Mouse (Mus musculus): ENCODE measurements around the gene Gatb. TPM values are rescaled to one million over a fixed set of nuclear protein-coding genes. Genes with fewer than 3 reads are reported as not detected.

Gene Gatb
- polyA plus RNA-seq, 1 experiment = 2.1 TPM

- Histone ChIP-seq H3K4me3 (ENCODE audit: low read depth, low read length) (no peak overlapping the region), H3K4me1 (ENCODE audit: control insufficient read depth, insufficient read depth, insufficient read length, low read length) (no peaks in the 10 kb centered on the region), H3K27me3 (ENCODE audit: control insufficient read depth, insufficient read depth, low read length) (no peaks in the 10 kb centered on the region), H3K36me3 (ENCODE audit: control insufficient read depth, insufficient read depth, low read length) (peaks cover 1% of the 10 kb centered on the region; the same call in 1 of the 2 replicates), H3K27ac (ENCODE audit: insufficient read depth, low read depth, low read length) (no peak overlapping the region)
- TF ChIP-seq POLR2A (IDR thresholded peaks at IDR 0.05; ENCODE audit: low read depth, low read length) (no peak), CTCF (IDR thresholded peaks at IDR 0.05; ENCODE audit: extremely low read depth, insufficient read length, insufficient replicate concordance, low read depth, low read length) (no peak)
- WGBS = 77% methylated on average over 1 of the region's 1 CpGs
These were observed 42.5 kb downstream of the Gatb start for GRCm38 (mm10) chr3:85616389-85616788.

- H3K27me3 ChIP-seq (ENCODE audit: control insufficient read depth, insufficient read depth, low read length) = no peaks in the 10 kb centered on the region
- H3K4me3 ChIP-seq (ENCODE audit: low read depth, low read length) = no peak overlapping the region
- H3K36me3 ChIP-seq (ENCODE audit: control insufficient read depth, insufficient read depth, low read length) = peaks cover 1% of the 10 kb centered on the region; the same call in 1 of the 2 replicates
- H3K4me1 ChIP-seq (ENCODE audit: control insufficient read depth, insufficient read depth, insufficient read length, low read length) = no peaks in the 10 kb centered on the region
- H3K27ac ChIP-seq (ENCODE audit: insufficient read depth, low read depth, low read length) = no peak overlapping the region
- 87% methylated on average over 6 of the region's 6 CpGs for WGBS
- TF ChIP-seq POLR2A (IDR thresholded peaks at IDR 0.05; ENCODE audit: low read depth, low read length) (no peak), CTCF (IDR thresholded peaks at IDR 0.05; ENCODE audit: extremely low read depth, insufficient read length, insufficient replicate concordance, low read depth, low read length) (no peak)
These were observed 45.0 kb downstream of the Gatb start for GRCm38 (mm10) chr3:85618885-85619284.

GRCm38 (mm10) chr3:85619345-85619744 is 45.4 kb downstream of the Gatb start:
- H3K27me3 ChIP-seq (ENCODE audit: control insufficient read depth, insufficient read depth, low read length) = no peaks in the 10 kb centered on the region
- TF ChIP-seq CTCF (IDR thresholded peaks at IDR 0.05; ENCODE audit: extremely low read depth, insufficient read length, insufficient replicate concordance, low read depth, low read length) (no peak), POLR2A (IDR thresholded peaks at IDR 0.05; ENCODE audit: low read depth, low read length) (no peak)

GRCm38 (mm10) chr3:85619751-85620150 is 45.8 kb downstream of the Gatb start:
- Histone ChIP-seq H3K4me1 (ENCODE audit: control insufficient read depth, insufficient read depth, insufficient read length, low read length) (no peaks in the 10 kb centered on the region), H3K27ac (ENCODE audit: insufficient read depth, low read depth, low read length) (no peak overlapping the region), H3K27me3 (ENCODE audit: control insufficient read depth, insufficient read depth, low read length) (no peaks in the 10 kb centered on the region), H3K4me3 (ENCODE audit: low read depth, low read length) (no peak overlapping the region), H3K36me3 (ENCODE audit: control insufficient read depth, insufficient read depth, low read length) (peaks cover 1% of the 10 kb centered on the region; the same call in 1 of the 2 replicates)
- TF ChIP-seq CTCF (IDR thresholded peaks at IDR 0.05; ENCODE audit: extremely low read depth, insufficient read length, insufficient replicate concordance, low read depth, low read length) (no peak), POLR2A (IDR thresholded peaks at IDR 0.05; ENCODE audit: low read depth, low read length) (no peak)
- 95% methylated on average over 1 of the region's 1 CpGs for WGBS

More at GRCm38 (mm10) chr3:85619345-85619744, 45.4 kb downstream of the Gatb start:
- H3K4me1 ChIP-seq (ENCODE audit: control insufficient read depth, insufficient read depth, insufficient read length, low read length) = no peaks in the 10 kb centered on the region
- H3K27ac ChIP-seq (ENCODE audit: insufficient read depth, low read depth, low read length) = no peak overlapping the region
- H3K36me3 ChIP-seq (ENCODE audit: control insufficient read depth, insufficient read depth, low read length) = peaks cover 1% of the 10 kb centered on the region; the same call in 1 of the 2 replicates
- no peak overlapping the region for H3K4me3 ChIP-seq (ENCODE audit: low read depth, low read length)
- 96% methylated on average over 5 of the region's 5 CpGs for WGBS

- WGBS = 88% methylated on average over 4 of the region's 4 CpGs
- 0 out of 2 replicates have a peak, but pooled peaks cover 2% of the 10 kb centered on the region for H3K4me1 ChIP-seq (ENCODE audit: control insufficient read depth, insufficient read depth, insufficient read length, low read length)
- no peak overlapping the region for H3K27ac ChIP-seq (ENCODE audit: insufficient read depth, low read depth, low read length)
- TF ChIP-seq POLR2A (IDR thresholded peaks at IDR 0.05; ENCODE audit: low read depth, low read length) (no peak), CTCF (IDR thresholded peaks at IDR 0.05; ENCODE audit: extremely low read depth, insufficient read length, insufficient replicate concordance, low read depth, low read length) (no peak)
- no peak overlapping the region for H3K4me3 ChIP-seq (ENCODE audit: low read depth, low read length)
- no peaks in the 10 kb centered on the region for H3K27me3 ChIP-seq (ENCODE audit: control insufficient read depth, insufficient read depth, low read length)
- H3K36me3 ChIP-seq (ENCODE audit: control insufficient read depth, insufficient read depth, low read length) = no peaks in the 10 kb centered on the region
These were observed 56.1 kb downstream of the Gatb start for GRCm38 (mm10) chr3:85629895-85630510.

- WGBS = 86% methylated on average over 2 of the region's 2 CpGs
These were observed 59.8 kb downstream of the Gatb start for GRCm38 (mm10) chr3:85633733-85634132.

GRCm38 (mm10) chr3:85634389-85635125 is 60.6 kb downstream of the Gatb start:
- no peak overlapping the region for H3K27ac ChIP-seq (ENCODE audit: insufficient read depth, low read depth, low read length)
- TF ChIP-seq CTCF (IDR thresholded peaks at IDR 0.05; ENCODE audit: extremely low read depth, insufficient read length, insufficient replicate concordance, low read depth, low read length) (no peak), POLR2A (IDR thresholded peaks at IDR 0.05; ENCODE audit: low read depth, low read length) (no peak)
- 0 out of 2 replicates have a peak, but pooled peaks cover 2% of the 10 kb centered on the region for H3K4me1 ChIP-seq (ENCODE audit: control insufficient read depth, insufficient read depth, insufficient read length, low read length)
- no peak overlapping the region for H3K4me3 ChIP-seq (ENCODE audit: low read depth, low read length)
- peaks cover 1% of the 10 kb centered on the region; the same call in 1 of the 2 replicates for H3K36me3 ChIP-seq (ENCODE audit: control insufficient read depth, insufficient read depth, low read length)
- no peaks in the 10 kb centered on the region for H3K27me3 ChIP-seq (ENCODE audit: control insufficient read depth, insufficient read depth, low read length)
- WGBS = 86% methylated on average over 8 of the region's 8 CpGs

More at GRCm38 (mm10) chr3:85633733-85634132, 59.8 kb downstream of the Gatb start:
- no peak overlapping the region for H3K27ac ChIP-seq (ENCODE audit: insufficient read depth, low read depth, low read length)
- TF ChIP-seq POLR2A (IDR thresholded peaks at IDR 0.05; ENCODE audit: low read depth, low read length) (no peak), CTCF (IDR thresholded peaks at IDR 0.05; ENCODE audit: extremely low read depth, insufficient read length, insufficient replicate concordance, low read depth, low read length) (no peak)
- no peak overlapping the region for H3K4me3 ChIP-seq (ENCODE audit: low read depth, low read length)
- H3K4me1 ChIP-seq (ENCODE audit: control insufficient read depth, insufficient read depth, insufficient read length, low read length) = 0 out of 2 replicates have a peak, but pooled peaks cover 2% of the 10 kb centered on the region
- H3K36me3 ChIP-seq (ENCODE audit: control insufficient read depth, insufficient read depth, low read length) = peaks cover 1% of the 10 kb centered on the region; the same call in 1 of the 2 replicates
- no peaks in the 10 kb centered on the region for H3K27me3 ChIP-seq (ENCODE audit: control insufficient read depth, insufficient read depth, low read length)
